Mouse (Mus musculus) limb, embryonic 12.5 days (tissue): ENCODE results near the gene Gm20388. TPM values are rescaled to one million over a fixed set of nuclear protein-coding genes. Genes with fewer than 3 reads are reported as not detected.

Experiments used
- ATAC-seq: fragments of 200-750 bp; cut with Nextera tagmentation; 2 replicates; pipeline ENCODE4 v1.8.0; 2017; ENCODE audit warnings: low read depth, moderate TSS enrichment; ENCODE audit not compliant: insufficient number of reproducible peaks, insufficient read depth, low FRiP score, low TSS enrichment
- H3K27ac ChIP-seq: fragments of 300-500 bp; sonication (generic); 2 replicates; pipeline ENCODE4 v1.5.1; 2016; ENCODE audit warnings: mild to moderate bottlenecking, moderate library complexity
- H3K27me3 ChIP-seq: fragments of 300-500 bp; sonication (generic); 2 replicates; pipeline ENCODE4 v1.6.1; 2016; ENCODE audit warnings: mild to moderate bottlenecking, moderate library complexity
- H3K36me3 ChIP-seq: fragments of 300-500 bp; sonication (generic); 2 replicates; pipeline ENCODE4 v1.6.1; 2016; ENCODE audit warnings: mild to moderate bottlenecking, moderate library complexity
- H3K4me1 ChIP-seq: fragments of 300-500 bp; sonication (generic); replicated peaks from 2 replicates; pipeline ENCODE4 v1.6.1; 2016
- H3K4me2 ChIP-seq: fragments of 300-500 bp; sonication (generic); 2 replicates; pipeline ENCODE4 v1.6.1; 2016; ENCODE audit warnings: mild to moderate bottlenecking, moderate library complexity
- H3K4me3 ChIP-seq: fragments of 300-500 bp; sonication (generic); replicated peaks from 2 replicates; pipeline ENCODE4 v1.5.1; 2016; ENCODE audit warnings: mild to moderate bottlenecking
- H3K9ac ChIP-seq: fragments of 300-500 bp; sonication (generic); replicated peaks from 2 replicates; pipeline ENCODE4 v1.6.1; 2016; ENCODE audit warnings: mild to moderate bottlenecking, moderate library complexity
- H3K9me3 ChIP-seq: fragments of 300-500 bp; sonication (generic); 2 replicates; pipeline ENCODE4 v1.6.1; 2016; ENCODE audit warnings: mild to moderate bottlenecking, moderate library complexity
- WGBS: fragments of 180-500 bp; shearing (Covaris S2); methylation state at CpG from one replicate; pipeline ENCODE4 v1.1.7; 2016; 5-methylcytosine and 5-hydroxymethylcytosine counted together
- polyA plus RNA-seq: library from polyadenylated mRNA; unstranded; fragments of >200 nt; fragmentation: Nextera tagmentation; extraction: Ambion mirVana; gene quantifications from 2 replicates; pipeline ENCODE4 v1.2.1, GENCODE M21; 2016

Gene Gm20388
- polyA plus RNA-seq, 1 experiment from 2014 or later, result not detected

DNA sequence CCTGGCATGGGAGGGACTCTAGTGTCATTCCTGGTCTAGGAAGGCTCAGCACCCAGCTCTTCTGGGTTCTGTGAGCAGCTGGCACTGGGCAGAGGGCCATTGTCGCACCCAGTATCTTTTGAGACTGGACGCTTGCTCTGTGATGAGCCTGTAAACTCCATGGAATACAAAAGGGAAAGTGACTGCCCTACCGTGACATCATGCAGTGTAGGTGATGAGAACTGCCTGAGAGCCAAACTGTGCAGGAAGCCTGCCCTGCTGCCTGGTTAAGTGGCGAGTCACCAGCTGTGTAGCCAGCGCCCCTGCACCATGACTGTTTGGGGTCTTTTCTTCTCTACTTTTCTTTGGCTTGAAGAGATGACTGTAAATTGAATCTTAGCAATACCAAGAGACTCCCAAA lies 2191.2 kb downstream of the Gm20388 start:
- WGBS, result 78% methylated on average over 5 of the region's 5 CpGs
- Histone ChIP-seq H3K9me3 (no peaks in the 10 kb centered on the region), H3K4me3 (no peak overlapping the region), H3K27ac (peak overlapping the region; percentile 1; the same call in 1 of the 2 replicates), H3K36me3 (no peaks in the 10 kb centered on the region), H3K27me3 (no peaks in the 10 kb centered on the region), H3K9ac (no peak overlapping the region), H3K4me1 (peaks cover 21% of the 10 kb centered on the region), H3K4me2 (no peak overlapping the region)
- ATAC-seq, result no peak

DNA sequence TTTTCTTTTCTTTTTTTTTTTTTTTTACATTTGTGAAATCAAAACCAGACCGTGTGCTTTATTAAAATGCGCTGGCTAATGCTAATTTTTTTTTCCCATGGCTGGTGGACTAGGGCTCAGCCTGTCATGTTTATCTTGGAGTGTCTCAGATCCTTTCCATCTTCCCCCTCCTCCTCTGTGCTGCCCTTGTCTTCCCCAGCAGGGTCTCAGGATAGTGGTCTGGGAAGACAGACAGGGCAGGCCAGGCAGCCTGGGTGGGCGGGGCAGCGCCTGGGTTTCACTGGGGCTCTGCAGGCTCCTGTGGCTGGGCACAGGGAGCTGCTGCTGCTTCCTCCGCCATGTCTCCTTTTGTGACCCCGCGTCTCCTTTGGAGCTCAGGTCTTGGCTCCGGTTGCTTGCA lies 2191.6 kb downstream of the Gm20388 start:
- no peaks in the 10 kb centered on the region for H3K36me3 ChIP-seq
- H3K27ac ChIP-seq, result peak overlapping the region; percentile 76
- no peak for ATAC-seq
- H3K9me3 ChIP-seq, result no peaks in the 10 kb centered on the region
- H3K4me1 ChIP-seq, result peaks cover 21% of the 10 kb centered on the region
- H3K27me3 ChIP-seq, result peaks cover 4% of the 10 kb centered on the region; the same call in 1 of the 2 replicates
- no peak overlapping the region for H3K4me2 ChIP-seq
- H3K9ac ChIP-seq, result no peak overlapping the region
- no peak overlapping the region for H3K4me3 ChIP-seq
- WGBS, result 51% methylated on average over 8 of the region's 8 CpGs

DNA sequence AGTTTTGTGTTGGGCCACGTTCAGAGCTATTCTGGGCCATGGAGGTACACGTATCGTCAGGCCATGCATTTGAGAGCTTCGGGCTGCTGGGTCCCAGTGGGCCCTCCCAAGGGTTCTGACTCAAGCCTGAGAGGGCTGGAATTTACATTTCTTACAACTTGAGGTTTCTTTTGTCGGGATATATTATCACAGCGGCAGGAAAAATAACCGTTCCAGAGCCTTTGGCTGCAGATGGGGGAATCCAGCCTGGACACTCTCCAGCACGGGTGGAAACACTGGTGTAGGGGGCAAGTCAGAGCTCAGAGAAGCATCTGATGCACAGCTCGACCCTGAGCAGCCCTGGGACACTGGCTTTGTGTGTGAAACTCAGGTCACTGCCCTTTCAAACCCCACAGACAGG lies 2192.6 kb downstream of the Gm20388 start:
- H3K9me3 ChIP-seq, result no peaks in the 10 kb centered on the region
- H3K27ac ChIP-seq, result no peak overlapping the region
- H3K4me1 ChIP-seq, result peaks cover 21% of the 10 kb centered on the region
- no peak overlapping the region for H3K4me3 ChIP-seq
- no peak for ATAC-seq
- no peak overlapping the region for H3K9ac ChIP-seq
- no peaks in the 10 kb centered on the region for H3K36me3 ChIP-seq
- 77% methylated on average over 9 of the region's 9 CpGs for WGBS
- H3K4me2 ChIP-seq, result no peak overlapping the region
- peaks cover 4% of the 10 kb centered on the region; the same call in 1 of the 2 replicates for H3K27me3 ChIP-seq

DNA sequence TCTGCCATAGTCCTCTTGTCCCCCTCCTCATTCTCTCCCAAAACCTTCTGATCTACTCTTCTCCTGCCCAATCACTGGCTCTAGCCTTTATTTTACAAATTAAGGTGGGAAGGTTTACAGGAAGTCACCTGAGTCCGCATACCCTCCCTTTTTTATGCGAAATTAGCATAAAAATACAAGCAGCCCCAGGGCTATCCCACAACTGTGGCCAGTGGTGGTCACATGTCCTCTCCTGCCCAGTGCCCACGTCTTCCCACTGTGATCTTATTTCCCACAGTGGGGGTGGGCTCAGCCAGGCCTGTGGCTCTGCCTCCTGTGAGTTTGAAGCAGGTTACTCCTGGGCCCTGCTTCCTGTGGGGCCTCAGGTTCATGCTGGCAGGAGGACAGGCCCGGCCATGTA lies 2194.0 kb downstream of the Gm20388 start:
- Histone ChIP-seq H3K4me3 (no peak overlapping the region), H3K27ac (no peak overlapping the region), H3K4me2 (no peak overlapping the region), H3K4me1 (peaks cover 21% of the 10 kb centered on the region), H3K27me3 (peaks cover 4% of the 10 kb centered on the region; the same call in 1 of the 2 replicates), H3K36me3 (no peaks in the 10 kb centered on the region), H3K9ac (no peak overlapping the region), H3K9me3 (no peaks in the 10 kb centered on the region)
- WGBS, result 72% methylated on average over 4 of the region's 4 CpGs
- ATAC-seq, result no peak

DNA sequence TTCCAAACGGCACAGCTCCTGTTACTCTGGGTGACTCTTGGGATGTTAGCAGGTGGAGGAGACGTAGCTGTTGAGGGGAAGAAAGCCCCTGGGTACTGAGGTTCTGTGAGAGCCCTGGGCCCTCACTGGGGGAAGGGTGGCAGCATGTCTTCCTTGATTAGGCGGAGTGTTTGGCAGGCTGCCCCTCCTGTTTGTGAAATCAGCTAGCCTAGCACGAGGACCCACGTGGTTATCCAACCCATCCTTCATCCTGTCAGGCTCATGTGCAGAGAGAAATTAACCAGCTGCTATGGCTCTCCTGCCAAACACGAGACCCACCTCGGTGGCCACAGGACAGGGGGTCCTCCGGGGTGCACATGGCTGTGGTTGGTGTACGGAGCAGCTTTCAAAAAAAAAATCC lies 2195.6 kb downstream of the Gm20388 start:
- no peak for ATAC-seq
- peaks cover 4% of the 10 kb centered on the region; the same call in 1 of the 2 replicates for H3K27me3 ChIP-seq
- WGBS, result 49% methylated on average over 9 of the region's 9 CpGs
- no peak overlapping the region for H3K9ac ChIP-seq
- no peak overlapping the region for H3K27ac ChIP-seq
- H3K36me3 ChIP-seq, result no peaks in the 10 kb centered on the region
- no peak overlapping the region for H3K4me2 ChIP-seq
- H3K9me3 ChIP-seq, result no peaks in the 10 kb centered on the region
- H3K4me1 ChIP-seq, result peaks cover 27% of the 10 kb centered on the region
- H3K4me3 ChIP-seq, result no peak overlapping the region

DNA sequence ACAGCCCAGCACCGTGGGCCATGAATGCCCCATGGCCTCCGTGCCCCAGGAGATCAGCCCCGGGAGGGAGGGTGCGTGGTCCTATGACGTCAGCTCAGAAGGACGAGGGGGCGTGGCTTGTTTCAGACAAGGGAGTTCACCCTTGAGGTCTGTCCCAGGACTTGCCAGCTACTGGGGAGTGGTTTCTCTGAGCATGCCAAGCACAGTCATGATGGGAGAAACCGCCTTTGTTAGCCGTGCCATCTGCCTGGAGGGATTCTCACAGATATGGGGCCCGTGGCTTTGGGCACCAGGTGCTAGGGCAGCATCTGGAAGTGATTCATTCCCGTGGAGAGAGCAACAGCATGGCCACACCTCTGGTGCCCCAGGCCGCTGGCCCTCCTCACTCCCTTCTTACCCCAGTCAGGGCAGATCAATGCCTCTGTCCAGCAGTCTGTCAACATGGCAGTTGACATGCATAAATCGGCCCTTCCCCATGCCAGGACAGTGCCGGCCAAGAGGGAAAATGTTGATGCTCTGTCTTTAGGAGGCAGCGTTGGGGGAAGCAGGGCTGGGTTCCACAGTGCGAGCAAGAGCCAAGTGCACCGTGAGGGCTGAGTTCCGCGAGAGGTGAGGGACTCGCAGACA lies 2199.7 kb downstream of the Gm20388 start:
- H3K36me3 ChIP-seq, result no peaks in the 10 kb centered on the region
- ATAC-seq, result no peak
- no peak overlapping the region for H3K27ac ChIP-seq
- H3K9me3 ChIP-seq, result no peaks in the 10 kb centered on the region
- H3K4me2 ChIP-seq, result no peak overlapping the region
- no peak overlapping the region for H3K4me3 ChIP-seq
- H3K27me3 ChIP-seq, result peaks cover 10% of the 10 kb centered on the region
- no peak overlapping the region for H3K9ac ChIP-seq
- H3K4me1 ChIP-seq, result peaks cover 5% of the 10 kb centered on the region; the same call in 1 of the 2 replicates
- WGBS, result 59% methylated on average over 20 of the region's 20 CpGs

DNA sequence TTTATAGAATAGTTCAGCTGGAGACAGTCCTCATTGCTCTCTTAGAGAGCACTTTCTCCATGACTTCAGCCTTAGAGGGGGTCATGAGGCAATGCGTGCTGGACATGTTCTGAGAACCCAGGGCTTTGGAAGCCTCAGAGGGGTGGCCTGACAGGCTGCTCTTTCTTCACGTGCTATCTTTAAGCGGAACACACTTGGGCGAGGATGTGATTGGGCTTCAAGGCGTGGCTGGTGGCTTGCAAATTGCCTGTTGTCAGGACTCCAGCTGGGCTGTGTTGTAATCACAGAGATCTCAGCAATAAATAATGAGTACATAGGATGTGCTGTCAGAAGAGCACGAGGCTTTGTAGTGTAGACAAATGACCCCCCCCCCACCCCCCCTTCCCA lies 2200.2 kb downstream of the Gm20388 start:
- 35% methylated on average over 6 of the region's 6 CpGs for WGBS
- Histone ChIP-seq H3K4me2 (no peak overlapping the region), H3K27ac (no peak overlapping the region), H3K27me3 (peaks cover 10% of the 10 kb centered on the region), H3K4me3 (no peak overlapping the region), H3K9ac (no peak overlapping the region), H3K4me1 (peaks cover 5% of the 10 kb centered on the region; the same call in 1 of the 2 replicates), H3K9me3 (no peaks in the 10 kb centered on the region), H3K36me3 (no peaks in the 10 kb centered on the region)
- ATAC-seq, result no peak

DNA sequence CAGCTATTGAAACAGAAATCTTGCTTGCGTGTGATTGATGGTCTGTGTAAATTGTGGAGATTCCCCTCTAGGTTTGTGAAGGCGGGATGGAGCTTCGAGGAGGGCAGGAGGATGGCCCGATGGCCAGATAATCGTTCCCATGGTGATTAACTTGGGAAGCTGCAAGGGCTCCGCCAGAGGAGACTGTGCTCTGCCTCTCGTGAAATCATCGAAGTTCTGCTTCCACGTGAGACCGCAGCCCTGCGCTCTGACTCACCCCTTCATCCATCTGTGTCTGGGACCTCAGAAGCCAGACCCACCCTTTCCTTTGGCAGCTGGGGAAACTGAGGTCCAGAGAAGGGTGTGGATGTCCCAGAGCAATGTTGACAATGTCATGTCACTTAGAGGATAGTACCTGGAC lies 2201.1 kb downstream of the Gm20388 start:
- Histone ChIP-seq H3K9me3 (no peaks in the 10 kb centered on the region), H3K4me3 (no peak overlapping the region), H3K4me1 (peaks cover 5% of the 10 kb centered on the region; the same call in 1 of the 2 replicates), H3K27ac (no peak overlapping the region), H3K36me3 (no peaks in the 10 kb centered on the region), H3K4me2 (no peak overlapping the region), H3K27me3 (peaks cover 10% of the 10 kb centered on the region), H3K9ac (no peak overlapping the region)
- 68% methylated on average over 11 of the region's 11 CpGs for WGBS
- ATAC-seq, result no peak

DNA sequence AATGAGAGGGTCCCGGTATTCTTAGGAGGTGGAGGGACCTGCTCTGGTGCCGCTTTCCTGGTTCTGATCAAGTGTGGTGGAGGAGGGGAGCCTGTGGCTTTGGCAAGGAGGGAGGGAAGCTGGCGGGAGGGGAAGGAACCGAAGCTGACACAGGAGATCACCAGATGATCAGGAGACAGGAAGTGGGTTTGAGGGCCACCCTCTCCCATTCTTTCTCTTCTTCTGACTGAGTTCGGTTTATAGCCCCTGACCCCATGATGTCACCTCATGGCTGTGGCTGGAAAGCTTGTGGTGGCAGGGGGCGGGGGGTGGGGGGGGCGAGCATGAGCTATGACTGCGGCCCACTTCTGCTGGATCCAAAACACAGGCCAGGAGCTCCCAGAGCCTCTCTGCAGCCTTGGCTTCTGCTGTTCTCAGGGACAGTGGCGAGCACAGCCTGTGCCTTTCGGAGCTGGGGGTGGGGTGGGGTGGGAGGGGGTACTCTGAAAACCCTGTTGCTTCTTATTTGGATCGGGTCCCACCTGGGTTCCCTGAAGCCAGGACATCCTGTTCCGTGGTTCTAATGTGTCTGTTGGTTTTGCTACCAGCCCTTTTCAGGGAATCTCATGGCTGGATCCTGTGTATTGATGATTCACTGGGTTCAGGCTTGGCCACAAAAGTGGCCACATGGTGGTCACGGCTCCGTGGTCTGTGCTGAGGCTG lies 2201.8 kb downstream of the Gm20388 start:
- H3K4me2 ChIP-seq, result no peak overlapping the region
- no peak overlapping the region for H3K9ac ChIP-seq
- no peak overlapping the region for H3K27ac ChIP-seq
- WGBS, result 70% methylated on average over 14 of the region's 14 CpGs
- H3K4me3 ChIP-seq, result no peak overlapping the region
- H3K9me3 ChIP-seq, result no peaks in the 10 kb centered on the region
- H3K27me3 ChIP-seq, result peaks cover 5% of the 10 kb centered on the region; the same call in 1 of the 2 replicates
- ATAC-seq, result no peak
- peaks cover 10% of the 10 kb centered on the region for H3K4me1 ChIP-seq
- no peaks in the 10 kb centered on the region for H3K36me3 ChIP-seq

DNA sequence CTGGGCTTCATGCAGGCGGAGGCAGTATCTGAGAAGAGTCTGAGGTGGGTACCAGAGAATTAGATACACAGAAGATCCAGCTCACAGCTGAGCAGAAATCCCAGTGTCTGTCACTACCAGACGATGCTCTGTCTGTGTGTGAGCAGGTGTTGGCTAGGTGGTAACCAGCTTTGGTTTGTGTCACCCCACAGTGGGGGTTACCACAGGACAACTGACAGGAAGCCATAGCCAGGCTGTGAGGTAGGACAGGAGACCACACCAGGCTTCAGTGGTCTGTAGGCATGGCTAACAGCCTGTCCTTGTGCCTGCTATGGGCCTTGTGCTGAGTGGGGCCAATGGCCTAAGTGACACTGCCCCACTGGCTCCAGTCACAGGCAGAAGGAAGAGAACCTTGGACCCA lies 2204.2 kb downstream of the Gm20388 start:
- Histone ChIP-seq H3K9me3 (no peaks in the 10 kb centered on the region), H3K27me3 (peaks cover 5% of the 10 kb centered on the region; the same call in 1 of the 2 replicates), H3K4me2 (no peak overlapping the region), H3K9ac (no peak overlapping the region), H3K4me1 (peaks cover 18% of the 10 kb centered on the region), H3K27ac (no peak overlapping the region), H3K4me3 (no peak overlapping the region), H3K36me3 (no peaks in the 10 kb centered on the region)
- 90% methylated on average over 2 of the region's 2 CpGs for WGBS
- ATAC-seq, result no peak

DNA sequence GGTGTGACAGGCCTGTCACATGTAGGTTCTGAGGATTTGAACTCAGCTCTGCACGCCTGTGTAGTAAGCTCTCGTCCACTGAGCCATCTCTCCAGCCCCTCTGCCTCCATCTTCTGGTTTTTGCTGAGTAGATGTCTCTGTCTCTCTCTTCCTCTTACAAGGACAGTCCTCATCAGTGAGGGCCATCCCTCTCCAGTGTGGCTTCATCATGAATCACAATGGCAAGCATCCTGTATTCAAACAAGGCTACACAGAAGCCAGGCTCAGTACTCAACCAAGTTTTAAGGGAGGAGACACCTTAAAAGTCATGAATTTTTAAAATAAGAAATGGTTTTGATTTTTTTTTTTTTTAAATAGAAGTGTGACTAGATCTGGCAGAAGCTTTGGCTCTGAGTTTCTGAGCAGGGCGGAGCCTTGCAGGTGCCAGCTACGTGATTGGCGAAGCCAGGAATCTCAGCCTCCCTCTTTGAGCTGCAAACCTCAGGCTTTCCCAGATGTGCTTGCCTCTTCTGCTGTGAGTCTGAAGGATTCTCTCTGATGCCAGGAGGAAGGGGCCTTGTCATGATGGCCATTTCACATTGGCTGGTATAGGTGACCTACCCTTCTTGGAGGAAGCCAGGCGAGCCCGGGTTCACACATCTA lies 2206.2 kb downstream of the Gm20388 start:
- WGBS, result 91% methylated on average over 7 of the region's 7 CpGs
- peak overlapping the region; percentile 60; the same call in 1 of the 2 replicates for H3K27ac ChIP-seq

More for the DNA sequence above, 2206.2 kb downstream of the Gm20388 start:
- Histone ChIP-seq H3K4me3 (no peak overlapping the region), H3K9me3 (no peaks in the 10 kb centered on the region), H3K27me3 (peaks cover 3% of the 10 kb centered on the region; the same call in 1 of the 2 replicates), H3K4me1 (peaks cover 13% of the 10 kb centered on the region), H3K36me3 (no peaks in the 10 kb centered on the region), H3K9ac (no peak overlapping the region), H3K4me2 (no peak overlapping the region)
- ATAC-seq, result no peak
